Mouse (Mus musculus): ENCODE data around the gene Rab1b. TPM values are rescaled to one million over a fixed set of nuclear protein-coding genes. Genes with fewer than 3 reads are reported as not detected.

Gene Rab1b
- polyA plus RNA-seq, 1 experiment from 2014 or later = 246 TPM

GRCm38 (mm10) chr19:5071077-5071476 is 35.8 kb downstream of the Rab1b start:
- H3K27ac ChIP-seq (ENCODE audit: low read depth) = peak overlapping the region; percentile 86
- WGBS = 10% methylated on average over 11 of the region's 11 CpGs

GRCm38 (mm10) chr19:5069978-5070377 is 36.9 kb downstream of the Rab1b start:
- Histone ChIP-seq H3K4me3 (ENCODE audit: low read depth, low read length) (peak overlapping the region; percentile 52), H3K27me3 (replicated peaks; ENCODE audit: control insufficient read depth, insufficient read depth, low read length) (no peaks in the 10 kb centered on the region; the same call in 1 of the 2 replicates), H3K27ac (ENCODE audit: low read depth) (peak overlapping the region; percentile 86; the same call in 1 of the 2 replicates), H3K36me3 (ENCODE audit: control insufficient read depth, insufficient read depth, low read length) (no peaks in the 10 kb centered on the region), H3K9me3 (ENCODE audit: control insufficient read depth, low read length) (no peaks in the 10 kb centered on the region), H3K9ac (ENCODE audit: low read length) (peak overlapping the region; percentile 17; the same call in 1 of the 2 replicates), H3K4me2 (ENCODE audit: low read length) (peak overlapping the region; percentile 77), H3K4me1 (replicated peaks; ENCODE audit: control insufficient read depth, insufficient read depth, low read length) (peaks cover 40% of the 10 kb centered on the region)
- DNase-seq (ENCODE audit: low spot score) = no peak
- 60% methylated on average over 7 of the region's 7 CpGs for WGBS
- ATAC-seq (replicated peaks; ENCODE audit: low FRiP score, low TSS enrichment, low read depth) = no peak

More at GRCm38 (mm10) chr19:5071077-5071476, 35.8 kb downstream of the Rab1b start:
- Histone ChIP-seq H3K9ac (ENCODE audit: low read length) (peak overlapping the region; percentile 46), H3K9me3 (ENCODE audit: control insufficient read depth, low read length) (no peaks in the 10 kb centered on the region), H3K27me3 (replicated peaks; ENCODE audit: control insufficient read depth, insufficient read depth, low read length) (no peaks in the 10 kb centered on the region; the same call in 1 of the 2 replicates), H3K4me3 (ENCODE audit: low read depth, low read length) (peak overlapping the region; percentile 52), H3K36me3 (ENCODE audit: control insufficient read depth, insufficient read depth, low read length) (no peaks in the 10 kb centered on the region), H3K4me2 (ENCODE audit: low read length) (peak overlapping the region; percentile 77), H3K4me1 (replicated peaks; ENCODE audit: control insufficient read depth, insufficient read depth, low read length) (peaks cover 31% of the 10 kb centered on the region)
- ATAC-seq (replicated peaks; ENCODE audit: low FRiP score, low TSS enrichment, low read depth) (no peak), DNase-seq (ENCODE audit: low spot score) (no peak)

- Histone ChIP-seq H3K27me3 (replicated peaks; ENCODE audit: control insufficient read depth, insufficient read depth, low read length) (no peaks in the 10 kb centered on the region; the same call in 1 of the 2 replicates), H3K27ac (ENCODE audit: low read depth) (peak overlapping the region; percentile 86; the same call in 1 of the 2 replicates), H3K4me1 (replicated peaks; ENCODE audit: control insufficient read depth, insufficient read depth, low read length) (peaks cover 44% of the 10 kb centered on the region), H3K4me3 (ENCODE audit: low read depth, low read length) (peak overlapping the region; percentile 52), H3K36me3 (ENCODE audit: control insufficient read depth, insufficient read depth, low read length) (no peaks in the 10 kb centered on the region), H3K9ac (ENCODE audit: low read length) (peak overlapping the region; percentile 58; the same call in 1 of the 2 replicates), H3K4me2 (ENCODE audit: low read length) (peak overlapping the region; percentile 77), H3K9me3 (ENCODE audit: control insufficient read depth, low read length) (no peaks in the 10 kb centered on the region)
- ATAC-seq (replicated peaks; ENCODE audit: low FRiP score, low TSS enrichment, low read depth) = no peak
- WGBS = 79% methylated on average over 5 of the region's 5 CpGs
- no peak for DNase-seq (ENCODE audit: low spot score)
These were observed 37.4 kb downstream of the Rab1b start for GRCm38 (mm10) chr19:5069486-5069885.

- no peaks in the 10 kb centered on the region; the same call in 1 of the 2 replicates for H3K27me3 ChIP-seq (replicated peaks; ENCODE audit: control insufficient read depth, insufficient read depth, low read length)
- no peaks in the 10 kb centered on the region for H3K9me3 ChIP-seq (ENCODE audit: control insufficient read depth, low read length)
- H3K36me3 ChIP-seq (ENCODE audit: control insufficient read depth, insufficient read depth, low read length) = no peaks in the 10 kb centered on the region
- peak overlapping the region; percentile 58 for H3K9ac ChIP-seq (ENCODE audit: low read length)
- 30% methylated on average over 21 of the region's 21 CpGs for WGBS
- H3K27ac ChIP-seq (ENCODE audit: low read depth) = peak overlapping the region; percentile 92; the same call in 1 of the 2 replicates
- ATAC-seq (replicated peaks; ENCODE audit: low FRiP score, low TSS enrichment, low read depth) (no peak), DNase-seq (ENCODE audit: low spot score) (no peak)
- H3K4me1 ChIP-seq (replicated peaks; ENCODE audit: control insufficient read depth, insufficient read depth, low read length) = peaks cover 44% of the 10 kb centered on the region
- peak overlapping the region; percentile 77 for H3K4me2 ChIP-seq (ENCODE audit: low read length)
- H3K4me3 ChIP-seq (ENCODE audit: low read depth, low read length) = peak overlapping the region; percentile 52
These were observed 38.2 kb downstream of the Rab1b start for GRCm38 (mm10) chr19:5068570-5069234.

- H3K36me3 ChIP-seq (ENCODE audit: control insufficient read depth, insufficient read depth, low read length) = no peaks in the 10 kb centered on the region
- peaks cover 44% of the 10 kb centered on the region for H3K4me1 ChIP-seq (replicated peaks; ENCODE audit: control insufficient read depth, insufficient read depth, low read length)
- peak within 1 kb of the TSS; percentile 92 for H3K27ac ChIP-seq (ENCODE audit: low read depth)
- H3K9ac ChIP-seq (ENCODE audit: low read length) = peak within 1 kb of the TSS; percentile 58
- H3K9me3 ChIP-seq (ENCODE audit: control insufficient read depth, low read length) = no peaks in the 10 kb centered on the region
- DNase-seq (ENCODE audit: low spot score) (peak; percentile 83), ATAC-seq (replicated peaks; ENCODE audit: low FRiP score, low TSS enrichment, low read depth) (peak; percentile 29)
- peak within 1 kb of the TSS; percentile 77 for H3K4me2 ChIP-seq (ENCODE audit: low read length)
- 1% methylated on average over 35 of the region's 56 CpGs for WGBS
- no peaks in the 10 kb centered on the region; the same call in 1 of the 2 replicates for H3K27me3 ChIP-seq (replicated peaks; ENCODE audit: control insufficient read depth, insufficient read depth, low read length)
- peak within 1 kb of the TSS; percentile 52 for H3K4me3 ChIP-seq (ENCODE audit: low read depth, low read length)
These were observed 38.9 kb downstream of the Rab1b start, which contains the start of gene Cd248 for GRCm38 (mm10) chr19:5067867-5068569. Gene Cd248, plus strand, starts transcription at chr19:5068078.

- Histone ChIP-seq H3K4me2 (ENCODE audit: low read length) (peak overlapping the region; percentile 77), H3K36me3 (ENCODE audit: control insufficient read depth, insufficient read depth, low read length) (no peaks in the 10 kb centered on the region), H3K9ac (ENCODE audit: low read length) (0 out of 2 replicates have a peak overlapping the region, but pooled peaks have one; percentile 22), H3K4me3 (ENCODE audit: low read depth, low read length) (peak overlapping the region; percentile 52), H3K27ac (ENCODE audit: low read depth) (peak overlapping the region; percentile 92), H3K27me3 (replicated peaks; ENCODE audit: control insufficient read depth, insufficient read depth, low read length) (no peaks in the 10 kb centered on the region; the same call in 1 of the 2 replicates), H3K9me3 (ENCODE audit: control insufficient read depth, low read length) (no peaks in the 10 kb centered on the region), H3K4me1 (replicated peaks; ENCODE audit: control insufficient read depth, insufficient read depth, low read length) (peaks cover 44% of the 10 kb centered on the region)
- ATAC-seq (replicated peaks; ENCODE audit: low FRiP score, low TSS enrichment, low read depth) (0 out of 2 replicates have a peak, but pooled peaks have one; percentile 0), DNase-seq (ENCODE audit: low spot score) (peak; percentile 79)
- 6% methylated on average over 15 of the region's 15 CpGs for WGBS
These were observed 39.7 kb downstream of the Rab1b start for GRCm38 (mm10) chr19:5067040-5067799.

GRCm38 (mm10) chr19:5065104-5065503 is 41.8 kb downstream of the Rab1b start:
- peak overlapping the region; percentile 43; the same call in 1 of the 2 replicates for H3K27ac ChIP-seq (ENCODE audit: low read depth)
- H3K9ac ChIP-seq (ENCODE audit: low read length) = no peak overlapping the region
- H3K9me3 ChIP-seq (ENCODE audit: control insufficient read depth, low read length) = no peaks in the 10 kb centered on the region
- no peak overlapping the region for H3K4me3 ChIP-seq (ENCODE audit: low read depth, low read length)
- ATAC-seq (replicated peaks; ENCODE audit: low FRiP score, low TSS enrichment, low read depth) = no peak
- no peak overlapping the region for H3K4me2 ChIP-seq (ENCODE audit: low read length)
- H3K4me1 ChIP-seq (replicated peaks; ENCODE audit: control insufficient read depth, insufficient read depth, low read length) = peaks cover 52% of the 10 kb centered on the region
- no peaks in the 10 kb centered on the region for H3K36me3 ChIP-seq (ENCODE audit: control insufficient read depth, insufficient read depth, low read length)
- WGBS = 32% methylated on average over 7 of the region's 7 CpGs
- H3K27me3 ChIP-seq (replicated peaks; ENCODE audit: control insufficient read depth, insufficient read depth, low read length) = no peaks in the 10 kb centered on the region; the same call in 1 of the 2 replicates
- peak; percentile 62 for DNase-seq (ENCODE audit: low spot score)

GRCm38 (mm10) chr19:5062446-5062845 is 44.4 kb downstream of the Rab1b start:
- WGBS = 49% methylated on average over 6 of the region's 6 CpGs
- no peak overlapping the region for H3K4me2 ChIP-seq (ENCODE audit: low read length)
- no peak overlapping the region for H3K27ac ChIP-seq (ENCODE audit: low read depth)
- H3K27me3 ChIP-seq (replicated peaks; ENCODE audit: control insufficient read depth, insufficient read depth, low read length) = no peaks in the 10 kb centered on the region
- H3K9me3 ChIP-seq (ENCODE audit: control insufficient read depth, low read length) = no peaks in the 10 kb centered on the region
- DNase-seq (ENCODE audit: low spot score) (no peak), ATAC-seq (replicated peaks; ENCODE audit: low FRiP score, low TSS enrichment, low read depth) (no peak)
- H3K4me1 ChIP-seq (replicated peaks; ENCODE audit: control insufficient read depth, insufficient read depth, low read length) = peaks cover 57% of the 10 kb centered on the region
- H3K36me3 ChIP-seq (ENCODE audit: control insufficient read depth, insufficient read depth, low read length) = no peaks in the 10 kb centered on the region
- H3K4me3 ChIP-seq (ENCODE audit: low read depth, low read length) = no peak overlapping the region
- H3K9ac ChIP-seq (ENCODE audit: low read length) = no peak overlapping the region

Measured in intestine, embryonic 14.5 days (tissue).